Mouse (Mus musculus) ES-Bruce4 (cell line): Measurements from ENCODE around the gene Cartpt.

Experiments used
- CTCF ChIP-seq: IDR thresholded peaks from one replicate; pipeline ENCODE4 v1.8.1; 2011; ENCODE audit warnings: low read depth, low read length
- POLR2A ChIP-seq: IDR thresholded peaks from one replicate; pipeline ENCODE4 v1.8.1; 2011; ENCODE audit warnings: low read length; ENCODE audit not compliant: insufficient read depth

DNA sequence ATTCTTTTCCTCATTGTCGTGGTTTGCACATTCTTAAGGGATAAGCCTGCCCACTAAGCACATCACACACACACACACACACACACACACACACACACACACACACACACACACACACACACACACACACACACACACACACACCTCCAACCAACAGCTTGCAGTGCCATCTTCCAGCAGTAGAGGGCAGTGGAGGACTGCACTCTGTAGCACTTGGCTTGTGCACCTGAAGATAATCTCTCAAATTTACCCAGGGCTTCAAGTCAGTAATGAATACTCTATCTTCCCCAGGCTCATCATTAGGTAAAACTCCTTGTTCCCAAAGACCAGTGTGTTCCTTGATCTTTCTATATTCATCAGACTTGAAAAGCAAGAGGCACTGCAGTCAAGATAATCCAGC is 41.8 kb downstream of the Cartpt start:
- TF ChIP-seq POLR2A (no peak), CTCF (peak; percentile 78)
